Mouse (Mus musculus) embryonic fibroblast, embryonic 13.5 days (primary cell): Measurements from ENCODE around the gene Serhl. TPM values are rescaled to one million over a fixed set of nuclear protein-coding genes. Genes with fewer than 3 reads are reported as not detected.
A peak's percentile ranks its signal among the peaks of the same experiment; 100 is the strongest.

Experiments used
- H3K27ac ChIP-seq: 2 replicates; pipeline ENCODE4 v1.5.1; 2012; ENCODE audit warnings: low read length, control low read depth, inconsistent platforms; ENCODE audit not compliant: insufficient read depth
- H3K4me1 ChIP-seq: 2 replicates; pipeline ENCODE4 v1.6.1; 2011; ENCODE audit warnings: low read length; ENCODE audit not compliant: control insufficient read depth, insufficient read depth
- H3K4me3 ChIP-seq: 2 replicates; pipeline ENCODE4 v1.5.1; 2011; ENCODE audit warnings: mild to moderate bottlenecking, control low read depth, low read length; ENCODE audit not compliant: insufficient read depth
- CTCF ChIP-seq: IDR thresholded peaks from 2 replicates; pipeline ENCODE4 v1.5.1; 2011; ENCODE audit warnings: mild to moderate bottlenecking, control low read depth, low read length, moderate library complexity, borderline replicate concordance; ENCODE audit not compliant: insufficient read depth
- POLR2A ChIP-seq: IDR thresholded peaks from 2 replicates; pipeline ENCODE4 v1.6.1; 2011; ENCODE audit warnings: low read depth, mild to moderate bottlenecking, control low read depth, low read length, moderate library complexity
- polyA plus RNA-seq: library from polyadenylated mRNA; stranded (reverse); fragments of >200 nt; gene quantifications from 2 replicates; pipeline ENCODE4 v1.2.4, GENCODE M21; 2011; ENCODE audit warnings: low read depth; ENCODE audit not compliant: missing spikeins, insufficient read length

Serhl gene
- polyA plus RNA-seq, 1 experiment, result 31.2 TPM

GRCm38 (mm10) chr15:83156929-83157666 is 67.8 kb downstream of the Serhl start:
- TF ChIP-seq CTCF (peak; percentile 78), POLR2A (peak; percentile 42)
- peaks cover 19% of the 10 kb centered on the region for H3K4me1 ChIP-seq
- H3K4me3 ChIP-seq, result no peak overlapping the region
- peak overlapping the region; percentile 93 for H3K27ac ChIP-seq

GRCm38 (mm10) chr15:83157667-83158064 is 68.4 kb downstream of the Serhl start:
- peak overlapping the region; percentile 93 for H3K27ac ChIP-seq
- H3K4me1 ChIP-seq, result peaks cover 19% of the 10 kb centered on the region
- TF ChIP-seq POLR2A, result no peak
- TF ChIP-seq CTCF, result no peak
- H3K4me3 ChIP-seq, result no peak overlapping the region

GRCm38 (mm10) chr15:83158587-83159160 is 69.4 kb downstream of the Serhl start:
- peak overlapping the region; percentile 93; the same call in 1 of the 2 replicates for H3K27ac ChIP-seq
- H3K4me1 ChIP-seq, result peaks cover 19% of the 10 kb centered on the region
- no peak overlapping the region for H3K4me3 ChIP-seq
- TF ChIP-seq POLR2A (no peak), CTCF (no peak)

- Histone ChIP-seq H3K27ac (no peak overlapping the region), H3K4me1 (peaks cover 21% of the 10 kb centered on the region), H3K4me3 (no peak overlapping the region)
- no peak for TF ChIP-seq POLR2A
- TF ChIP-seq CTCF, result no peak
Measured at GRCm38 (mm10) chr15:83159823-83160222, 70.5 kb downstream of the Serhl start.

- Histone ChIP-seq H3K4me3 (no peak overlapping the region), H3K4me1 (peaks cover 24% of the 10 kb centered on the region), H3K27ac (no peak overlapping the region)
- no peak for TF ChIP-seq POLR2A
- no peak for TF ChIP-seq CTCF
Measured at GRCm38 (mm10) chr15:83160561-83160960, 71.3 kb downstream of the Serhl start.

- TF ChIP-seq CTCF (no peak), POLR2A (no peak)
- Histone ChIP-seq H3K4me3 (no peak overlapping the region), H3K27ac (no peak overlapping the region), H3K4me1 (peaks cover 19% of the 10 kb centered on the region)
Measured at GRCm38 (mm10) chr15:83161062-83161748, 71.9 kb downstream of the Serhl start.

- Histone ChIP-seq H3K4me1 (peaks cover 20% of the 10 kb centered on the region), H3K4me3 (no peak overlapping the region), H3K27ac (no peak overlapping the region)
- TF ChIP-seq POLR2A (no peak), CTCF (no peak)
Measured at GRCm38 (mm10) chr15:83162001-83162400, 72.7 kb downstream of the Serhl start.

DNA sequence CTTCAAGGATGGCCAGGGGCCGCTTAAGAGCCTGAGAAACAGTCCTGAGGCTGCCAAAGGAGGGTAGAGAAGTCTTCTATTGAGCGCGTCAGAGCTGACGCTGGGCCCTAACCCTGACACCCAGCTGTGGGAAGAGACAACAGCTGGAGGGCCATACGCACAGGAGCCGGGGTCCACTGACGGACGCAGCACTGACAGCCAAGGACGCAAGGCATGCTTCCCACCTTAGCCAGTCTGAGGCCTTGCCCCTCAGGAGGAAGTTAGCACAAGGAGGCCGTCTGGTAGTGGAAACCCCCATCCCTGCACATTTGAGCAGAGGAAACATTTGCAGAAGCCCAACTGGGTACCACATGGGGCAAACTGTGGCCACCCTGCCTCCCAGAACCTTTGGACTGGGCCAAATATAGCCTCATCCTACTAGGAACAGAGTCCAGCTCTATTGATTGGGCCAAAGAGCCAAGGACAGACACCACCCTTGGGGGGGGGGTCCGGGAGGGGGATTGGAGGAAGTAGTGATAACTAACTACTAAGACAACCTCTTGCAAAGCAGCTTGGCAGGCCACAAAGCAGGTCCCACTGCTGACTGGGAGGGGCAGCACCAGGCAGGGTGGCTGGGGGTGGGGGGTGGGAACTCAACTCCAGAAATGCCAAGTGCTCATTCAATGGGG is 73.6 kb downstream of the Serhl start:
- TF ChIP-seq CTCF (no peak), POLR2A (no peak)
- Histone ChIP-seq H3K4me3 (no peak overlapping the region), H3K27ac (no peak overlapping the region), H3K4me1 (peaks cover 22% of the 10 kb centered on the region)

DNA sequence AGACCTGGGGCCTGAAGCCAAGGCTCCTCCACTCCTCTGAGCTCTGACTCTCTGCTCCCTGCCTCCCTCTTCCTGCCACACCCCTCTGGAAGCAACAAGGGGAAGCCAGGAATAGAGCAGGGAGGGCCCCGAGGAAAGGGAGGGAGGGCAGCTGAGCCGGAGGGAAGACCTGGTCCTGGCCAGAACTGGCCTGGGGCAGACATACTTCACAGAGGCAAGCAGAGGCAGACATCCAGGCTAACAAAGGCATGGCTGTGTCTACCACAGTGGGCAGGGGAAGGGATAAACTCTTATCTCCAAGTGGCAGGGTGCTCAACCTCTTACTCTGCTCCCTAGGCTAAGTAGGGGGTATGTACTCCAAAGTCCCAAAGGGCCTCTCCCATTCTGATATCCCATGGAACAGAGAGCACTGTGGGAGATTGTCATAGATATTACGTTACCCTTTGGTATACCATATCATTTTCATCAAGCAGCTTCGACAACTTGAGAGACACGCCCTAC is 75.7 kb downstream of the Serhl start:
- Histone ChIP-seq H3K4me1 (peaks cover 25% of the 10 kb centered on the region), H3K27ac (0 out of 2 replicates have a peak overlapping the region, but pooled peaks have one; percentile 6), H3K4me3 (no peak overlapping the region)
- no peak for TF ChIP-seq CTCF
- 0 out of 2 replicates have a peak, but pooled peaks have one; percentile 12 for TF ChIP-seq POLR2A
